Mouse (Mus musculus): ENCODE results near the gene Arhgap45. TPM values are rescaled to one million over a fixed set of nuclear protein-coding genes. Genes with fewer than 3 reads are reported as not detected.
A peak's percentile ranks its signal among the peaks of the same experiment; 100 is the strongest.

The Arhgap45 gene
- polyA plus RNA-seq, 1 experiment: 0.53 TPM

GRCm38 (mm10) chr10:79986232-79986878 lies 30.1 kb upstream of the Arhgap45 start:
- H3K4me3 ChIP-seq: peak overlapping the region; percentile 74

GRCm38 (mm10) chr10:79986963-79987362 lies 29.5 kb upstream of the Arhgap45 start:
- Histone ChIP-seq H3K27me3 (ENCODE audit: control insufficient read depth, insufficient read depth, insufficient read length) (no peaks in the 10 kb centered on the region), H3K4me3 (peak overlapping the region; percentile 74), H3K4me2 (ENCODE audit: low read depth) (peak overlapping the region; percentile 86), H3K79me2 (ENCODE audit: control insufficient read depth, insufficient read depth) (peaks cover 33% of the 10 kb centered on the region), H3K36me3 (ENCODE audit: control insufficient read depth, insufficient read depth) (peaks cover under 1% of the 10 kb centered on the region), H3ac (ENCODE audit: control insufficient read depth, insufficient read length) (no peak overlapping the region)
- TF ChIP-seq SRF (IDR thresholded peaks at IDR 0.05; ENCODE audit: control insufficient read depth, insufficient read length, low read depth) (peak; percentile 29), CEBPB (IDR thresholded peaks at IDR 0.05; ENCODE audit: insufficient read depth, poor library complexity, severe bottlenecking) (no peak), POLR2A (IDR thresholded peaks at IDR 0.05; ENCODE audit: insufficient read length, low read depth) (no peak)

More at GRCm38 (mm10) chr10:79986232-79986878, 30.1 kb upstream of the Arhgap45 start:
- peak overlapping the region; percentile 86 for H3K4me2 ChIP-seq (ENCODE audit: low read depth)
- H3K79me2 ChIP-seq (ENCODE audit: control insufficient read depth, insufficient read depth): peaks cover 39% of the 10 kb centered on the region
- no peak overlapping the region for H3ac ChIP-seq (ENCODE audit: control insufficient read depth, insufficient read length)
- no peak for TF ChIP-seq TCF3 (IDR thresholded peaks at IDR 0.05; ENCODE audit: insufficient read length, low read depth)
- TF ChIP-seq MYOG (IDR thresholded peaks at IDR 0.05; ENCODE audit: control insufficient read depth in 1 of 3, insufficient read depth in 1 of 3, insufficient read length in 2 of 3, low read depth in 2 of 3): no peak
- TF ChIP-seq POLR2AphosphoS2 (IDR thresholded peaks at IDR 0.05; ENCODE audit: insufficient read length, low read depth): no peak
- TF ChIP-seq REST (IDR thresholded peaks at IDR 0.05; ENCODE audit: insufficient read depth, insufficient read length): no peak
- TF ChIP-seq USF1 (IDR thresholded peaks at IDR 0.05; ENCODE audit: low read depth): no peak
- no peak for TF ChIP-seq SRF (IDR thresholded peaks at IDR 0.05; ENCODE audit: control insufficient read depth, insufficient read length, low read depth)
- TF ChIP-seq POLR2A (IDR thresholded peaks at IDR 0.05; ENCODE audit: insufficient read length, low read depth): peak; percentile 34
- no peaks in the 10 kb centered on the region for H3K27me3 ChIP-seq (ENCODE audit: control insufficient read depth, insufficient read depth, insufficient read length)
- no peaks in the 10 kb centered on the region for H3K36me3 ChIP-seq (ENCODE audit: control insufficient read depth, insufficient read depth)

GRCm38 (mm10) chr10:79987771-79988505 lies 28.5 kb upstream of the Arhgap45 start:
- Histone ChIP-seq H3K27me3 (ENCODE audit: control insufficient read depth, insufficient read depth, insufficient read length) (no peaks in the 10 kb centered on the region), H3K4me2 (ENCODE audit: low read depth) (peak overlapping the region; percentile 86), H3ac (ENCODE audit: control insufficient read depth, insufficient read length) (peak overlapping the region; percentile 53), H3K36me3 (ENCODE audit: control insufficient read depth, insufficient read depth) (peaks cover 3% of the 10 kb centered on the region), H3K4me3 (peak overlapping the region; percentile 74), H3K79me2 (ENCODE audit: control insufficient read depth, insufficient read depth) (peaks cover 28% of the 10 kb centered on the region)
- no peak for TF ChIP-seq MYOG (IDR thresholded peaks at IDR 0.05; ENCODE audit: control insufficient read depth in 1 of 3, insufficient read depth in 1 of 3, insufficient read length in 2 of 3, low read depth in 2 of 3)
- no peak for TF ChIP-seq POLR2AphosphoS2 (IDR thresholded peaks at IDR 0.05; ENCODE audit: insufficient read length, low read depth)
- no peak for TF ChIP-seq CEBPB (IDR thresholded peaks at IDR 0.05; ENCODE audit: insufficient read depth, poor library complexity, severe bottlenecking)
- TF ChIP-seq MYOD1 (IDR thresholded peaks at IDR 0.05; ENCODE audit: control insufficient read depth in 1 of 3, insufficient read length in 2 of 3, low read depth in 2 of 3): no peak
- no peak for TF ChIP-seq E2F4 (IDR thresholded peaks at IDR 0.05; ENCODE audit: insufficient read depth)
- no peak for TF ChIP-seq TCF3 (IDR thresholded peaks at IDR 0.05; ENCODE audit: insufficient read length, low read depth)
- no peak for TF ChIP-seq USF1 (IDR thresholded peaks at IDR 0.05; ENCODE audit: low read depth)
- no peak for TF ChIP-seq TCF12 (IDR thresholded peaks at IDR 0.05; ENCODE audit: insufficient read depth, poor library complexity, severe bottlenecking)

GRCm38 (mm10) chr10:79988506-79989271 lies 27.8 kb upstream of the Arhgap45 start, which contains the start of gene Cnn2:
Cnn2 (plus strand) TSS chr10:79988584.
- peak within 1 kb of the TSS; percentile 53 for H3ac ChIP-seq (ENCODE audit: control insufficient read depth, insufficient read length)

More at GRCm38 (mm10) chr10:79988506-79989271, 27.8 kb upstream of the Arhgap45 start, which contains the start of gene Cnn2:
- Histone ChIP-seq H3K4me2 (ENCODE audit: low read depth) (peak within 1 kb of the TSS; percentile 86), H3K79me2 (ENCODE audit: control insufficient read depth, insufficient read depth) (peaks cover 21% of the 10 kb centered on the region), H3K4me3 (peak within 1 kb of the TSS; percentile 74), H3K27me3 (ENCODE audit: control insufficient read depth, insufficient read depth, insufficient read length) (no peaks in the 10 kb centered on the region), H3K36me3 (ENCODE audit: control insufficient read depth, insufficient read depth) (peaks cover 3% of the 10 kb centered on the region)
- TF ChIP-seq SRF (IDR thresholded peaks at IDR 0.05; ENCODE audit: control insufficient read depth, insufficient read length, low read depth) (peak; percentile 98), POLR2A (IDR thresholded peaks at IDR 0.05; ENCODE audit: insufficient read length, low read depth) (peak; percentile 55), POLR2AphosphoS2 (IDR thresholded peaks at IDR 0.05; ENCODE audit: insufficient read length, low read depth) (peak; percentile 45), MYOG (IDR thresholded peaks at IDR 0.05; ENCODE audit: control insufficient read depth in 1 of 3, insufficient read depth in 1 of 3, insufficient read length in 2 of 3, low read depth in 2 of 3) (peak in 1 of 3 experiments; percentile 55), MAX (IDR thresholded peaks at IDR 0.05; ENCODE audit: low read depth) (no peak), MYOD1 (IDR thresholded peaks at IDR 0.05; ENCODE audit: control insufficient read depth in 1 of 3, insufficient read length in 2 of 3, low read depth in 2 of 3) (peak in 1 of 3 experiments; percentile 24), USF1 (IDR thresholded peaks at IDR 0.05; ENCODE audit: low read depth) (no peak), TCF12 (IDR thresholded peaks at IDR 0.05; ENCODE audit: insufficient read depth, poor library complexity, severe bottlenecking) (no peak)

Data from myocyte (in vitro differentiated cells).